Mouse (Mus musculus) thymus, postnatal 25 days (tissue): ENCODE data around the gene Rnf180.

Source experiments
- DNase-seq: peaks from one replicate; pipeline ENCODE4 v3.0.0; 2022

Gene Rnf180

DNA sequence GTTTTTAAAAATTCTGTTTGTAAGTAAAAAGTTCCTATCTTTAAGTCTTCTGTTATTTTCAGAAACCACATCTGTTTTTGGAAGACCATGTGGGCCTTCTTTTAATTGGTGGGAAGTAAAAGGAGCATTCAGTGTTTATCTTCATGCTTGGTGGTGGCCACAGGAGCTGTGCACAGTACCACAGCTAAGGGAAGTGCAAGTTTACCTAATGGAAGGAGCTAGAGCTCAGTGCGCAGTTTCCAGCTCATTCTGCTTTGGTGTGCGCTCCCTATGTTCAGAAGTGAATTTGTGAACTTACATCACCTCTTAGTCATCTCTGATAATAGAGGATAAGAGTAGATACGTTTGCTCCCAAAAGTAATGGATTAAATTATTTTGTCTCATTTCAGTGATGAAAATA lies 172.5 kb downstream of the Rnf180 start:
- DNase-seq = no peak

GRCm38 (mm10) chr13:105121617-105122016 lies 173.0 kb downstream of the Rnf180 start:
- DNase-seq = no peak

DNA sequence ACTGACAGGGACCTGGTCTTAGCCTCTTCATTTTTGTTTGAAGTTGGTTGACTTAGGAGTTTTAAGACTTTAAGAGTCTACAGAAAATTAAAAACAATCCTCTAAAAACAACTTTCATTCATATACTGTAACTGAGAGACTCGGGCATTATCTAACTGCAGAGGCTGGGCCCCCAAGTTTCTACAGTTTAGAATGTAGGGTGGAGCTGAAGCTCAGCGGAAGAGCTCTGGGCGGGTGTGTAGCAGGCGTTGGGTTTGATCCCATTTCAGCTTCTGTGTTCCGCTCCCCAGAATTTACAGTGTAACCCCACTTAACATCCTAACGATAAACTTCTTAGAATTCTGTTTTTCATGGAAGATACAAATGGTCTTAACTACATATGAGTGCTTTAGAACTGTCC lies 183.0 kb downstream of the Rnf180 start:
- no peak for DNase-seq

GRCm38 (mm10) chr13:105104385-105104784 lies 190.2 kb downstream of the Rnf180 start:
- DNase-seq = no peak

DNA sequence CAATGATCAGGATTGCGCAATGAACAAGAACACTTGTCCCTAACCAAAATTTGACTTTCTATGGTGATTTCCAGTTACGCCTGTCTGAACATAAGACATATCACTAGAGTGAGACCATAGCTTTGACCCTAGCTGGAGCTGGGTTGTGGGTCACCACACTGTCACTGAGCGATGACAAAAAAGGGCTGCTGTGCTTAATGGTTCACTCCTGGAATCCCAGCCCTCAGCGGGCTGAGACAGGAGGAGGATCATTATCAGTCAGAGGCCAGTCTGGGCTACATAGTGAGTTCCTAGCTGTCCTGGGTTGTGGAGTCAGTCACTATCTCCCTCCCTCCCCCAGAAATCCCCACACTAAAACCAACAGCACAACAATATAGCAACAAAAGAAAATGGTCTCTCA lies 193.9 kb downstream of the Rnf180 start:
- no peak for DNase-seq

DNA sequence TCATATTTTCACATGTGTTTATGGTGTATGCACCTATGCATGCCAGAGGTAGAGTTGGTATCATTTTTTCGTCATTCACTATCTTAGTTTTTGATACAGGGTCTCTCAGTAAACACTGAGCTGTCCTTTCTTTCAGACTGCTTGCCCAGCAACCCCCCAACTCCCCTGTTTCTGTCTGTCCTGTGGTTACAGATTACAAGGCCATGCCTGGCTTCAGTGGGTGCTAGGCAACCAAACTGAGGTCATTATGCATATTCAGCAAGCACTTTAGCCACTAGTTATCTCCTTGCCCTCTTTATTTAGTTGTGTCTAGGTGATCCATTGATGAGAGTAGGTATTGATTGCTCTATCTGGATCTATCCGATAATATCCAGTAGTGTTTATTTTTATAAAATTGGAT lies 198.3 kb downstream of the Rnf180 start:
- DNase-seq = no peak

- no peak for DNase-seq
These were observed 205.3 kb downstream of the Rnf180 start for GRCm38 (mm10) chr13:105089276-105089675.

- no peak for DNase-seq
These were observed 212.8 kb downstream of the Rnf180 start, which contains the start of gene 4933425L06Rik for GRCm38 (mm10) chr13:105081862-105082261. Gene 4933425L06Rik (plus strand): TSS chr13:105082122.
